Mouse (Mus musculus): Measurements from ENCODE around the gene Ccdc180.

The Ccdc180 gene

GRCm38 (mm10) chr4:45890066-45890761 is at the start of gene Ccdc180:
TSS of gene Ccdc180 (plus strand) at chr4:45890303.
- in situ Hi-C loops (cut with MboI; ENCODE audit: low pct_unique_long_range_greater_than_20kb in 1 of 2, low sequenced_read_pairs in 2 of 2, unreplicated experiment in 1 of 2), result no loop called here

- in situ Hi-C loops (cut with MboI; ENCODE audit: low pct_unique_long_range_greater_than_20kb in 1 of 2, low sequenced_read_pairs in 2 of 2, unreplicated experiment in 1 of 2), result no loop called here
These were observed 45.7 kb upstream of the Ccdc180 start for GRCm38 (mm10) chr4:45844355-45844754.

GRCm38 (mm10) chr4:45846263-45846662 is 43.8 kb upstream of the Ccdc180 start:
- in situ Hi-C loops (cut with MboI; ENCODE audit: low pct_unique_long_range_greater_than_20kb in 1 of 2, low sequenced_read_pairs in 2 of 2, unreplicated experiment in 1 of 2), result no loop called here

GRCm38 (mm10) chr4:45848109-45848824 is 41.8 kb upstream of the Ccdc180 start, which contains the start of gene Stra6l:
TSS of gene Stra6l (plus strand) at chr4:45848664.
- in situ Hi-C loops (cut with MboI; ENCODE audit: low pct_unique_long_range_greater_than_20kb in 1 of 2, low sequenced_read_pairs in 2 of 2, unreplicated experiment in 1 of 2), result no loop called here

GRCm38 (mm10) chr4:45848825-45849156 is 41.3 kb upstream of the Ccdc180 start:
- in situ Hi-C loops (cut with MboI; ENCODE audit: low pct_unique_long_range_greater_than_20kb in 1 of 2, low sequenced_read_pairs in 2 of 2, unreplicated experiment in 1 of 2), result no loop called here

GRCm38 (mm10) chr4:45849419-45849818 is 40.7 kb upstream of the Ccdc180 start:
- in situ Hi-C loops (cut with MboI; ENCODE audit: low pct_unique_long_range_greater_than_20kb in 1 of 2, low sequenced_read_pairs in 2 of 2, unreplicated experiment in 1 of 2), result no loop called here

GRCm38 (mm10) chr4:45851640-45852051 is 38.5 kb upstream of the Ccdc180 start:
- in situ Hi-C loops (cut with MboI; ENCODE audit: low pct_unique_long_range_greater_than_20kb in 1 of 2, low sequenced_read_pairs in 2 of 2, unreplicated experiment in 1 of 2), result no loop called here

GRCm38 (mm10) chr4:45853496-45854246 is 36.4 kb upstream of the Ccdc180 start:
- in situ Hi-C loops (cut with MboI; ENCODE audit: low pct_unique_long_range_greater_than_20kb in 1 of 2, low sequenced_read_pairs in 2 of 2, unreplicated experiment in 1 of 2), result no loop called here

- in situ Hi-C loops (cut with MboI; ENCODE audit: low pct_unique_long_range_greater_than_20kb in 1 of 2, low sequenced_read_pairs in 2 of 2, unreplicated experiment in 1 of 2), result no loop called here
These were observed 34.2 kb upstream of the Ccdc180 start for GRCm38 (mm10) chr4:45855803-45856424.

GRCm38 (mm10) chr4:45861160-45861559 is 28.9 kb upstream of the Ccdc180 start:
- in situ Hi-C loops (cut with MboI; ENCODE audit: low pct_unique_long_range_greater_than_20kb in 1 of 2, low sequenced_read_pairs in 2 of 2, unreplicated experiment in 1 of 2), result no loop called here

- in situ Hi-C loops (cut with MboI; ENCODE audit: low pct_unique_long_range_greater_than_20kb in 1 of 2, low sequenced_read_pairs in 2 of 2, unreplicated experiment in 1 of 2), result no loop called here
These were observed 22.7 kb upstream of the Ccdc180 start for GRCm38 (mm10) chr4:45867416-45867815.

- in situ Hi-C loops (cut with MboI; ENCODE audit: low pct_unique_long_range_greater_than_20kb in 1 of 2, low sequenced_read_pairs in 2 of 2, unreplicated experiment in 1 of 2), result no loop called here
These were observed 20.9 kb upstream of the Ccdc180 start for GRCm38 (mm10) chr4:45869021-45869815.

GRCm38 (mm10) chr4:45872147-45872546 is 18.0 kb upstream of the Ccdc180 start:
- in situ Hi-C loops (cut with MboI; ENCODE audit: low pct_unique_long_range_greater_than_20kb in 1 of 2, low sequenced_read_pairs in 2 of 2, unreplicated experiment in 1 of 2), result no loop called here

GRCm38 (mm10) chr4:45878929-45879328 is 11.2 kb upstream of the Ccdc180 start:
- in situ Hi-C loops (cut with MboI; ENCODE audit: low pct_unique_long_range_greater_than_20kb in 1 of 2, low sequenced_read_pairs in 2 of 2, unreplicated experiment in 1 of 2), result no loop called here

- in situ Hi-C loops (cut with MboI; ENCODE audit: low pct_unique_long_range_greater_than_20kb in 1 of 2, low sequenced_read_pairs in 2 of 2, unreplicated experiment in 1 of 2), result no loop called here
These were observed 7.6 kb upstream of the Ccdc180 start for GRCm38 (mm10) chr4:45882521-45882920.

- in situ Hi-C loops (cut with MboI; ENCODE audit: low pct_unique_long_range_greater_than_20kb in 1 of 2, low sequenced_read_pairs in 2 of 2, unreplicated experiment in 1 of 2), result no loop called here
These were observed 6.9 kb upstream of the Ccdc180 start for GRCm38 (mm10) chr4:45883250-45883649.

GRCm38 (mm10) chr4:45889487-45889886 is 616 bp upstream of the Ccdc180 start:
- in situ Hi-C loops (cut with MboI; ENCODE audit: low pct_unique_long_range_greater_than_20kb in 1 of 2, low sequenced_read_pairs in 2 of 2, unreplicated experiment in 1 of 2), result no loop called here

GRCm38 (mm10) chr4:45896425-45897081 is 6.5 kb downstream of the Ccdc180 start:
- in situ Hi-C loops (cut with MboI; ENCODE audit: low pct_unique_long_range_greater_than_20kb in 1 of 2, low sequenced_read_pairs in 2 of 2, unreplicated experiment in 1 of 2), result no loop called here
